Mouse (Mus musculus) ES-Bruce4 (cell line): Measurements from ENCODE around the gene Klhl12.

Experiments
- CTCF ChIP-seq: IDR thresholded peaks from one replicate; pipeline ENCODE4 v1.8.1; 2011; ENCODE audit warnings: low read depth, low read length
- EP300 ChIP-seq: IDR thresholded peaks from 2 replicates; pipeline ENCODE4 v1.6.1; 2011; ENCODE audit warnings: low read depth, low read length; ENCODE audit not compliant: insufficient read depth
- POLR2A ChIP-seq: IDR thresholded peaks from one replicate; pipeline ENCODE4 v1.8.1; 2011; ENCODE audit warnings: low read length; ENCODE audit not compliant: insufficient read depth

DNA sequence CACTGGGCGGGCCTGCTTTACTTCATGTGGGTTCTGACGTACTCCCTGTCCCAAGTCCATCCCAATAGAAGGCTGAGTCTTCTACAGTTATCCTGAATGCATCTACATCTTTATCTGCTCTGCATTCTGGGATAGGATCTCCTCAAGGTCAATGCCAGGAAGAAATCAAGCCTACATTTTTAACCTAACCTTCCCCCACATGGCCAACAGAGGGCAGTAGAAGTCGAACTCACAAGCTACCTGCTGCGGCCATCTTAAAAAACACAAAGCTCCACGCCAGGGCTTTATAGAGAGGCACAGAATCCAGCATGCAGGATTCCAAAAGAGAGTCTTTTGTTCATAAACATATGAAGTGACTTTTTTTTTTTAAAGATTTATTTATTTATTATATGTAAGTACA is 69.1 kb downstream of the Klhl12 start:
- TF ChIP-seq CTCF (peak; percentile 64), POLR2A (no peak), EP300 (no peak)
